Mouse (Mus musculus) hindlimb bud, embryonic 11.5 days (tissue): ENCODE data around the gene Cdk2ap2.
"Not testable (repeated sequence)": the region's sequence is repeated elsewhere in the genome, so short reads cannot be mapped to it uniquely, and the experiment has no call there.

Experiments
- DNase-seq: peaks from one replicate; pipeline ENCODE4 v3.0.0-alpha.2; 2012; ENCODE audit warnings: low read depth, low spot score; ENCODE audit errors: extremely low spot score

Gene Cdk2ap2

GRCm38 (mm10) chr19:4115144-4115543 is 18.2 kb downstream of the Cdk2ap2 start:
- DNase-seq = no peak

DNA sequence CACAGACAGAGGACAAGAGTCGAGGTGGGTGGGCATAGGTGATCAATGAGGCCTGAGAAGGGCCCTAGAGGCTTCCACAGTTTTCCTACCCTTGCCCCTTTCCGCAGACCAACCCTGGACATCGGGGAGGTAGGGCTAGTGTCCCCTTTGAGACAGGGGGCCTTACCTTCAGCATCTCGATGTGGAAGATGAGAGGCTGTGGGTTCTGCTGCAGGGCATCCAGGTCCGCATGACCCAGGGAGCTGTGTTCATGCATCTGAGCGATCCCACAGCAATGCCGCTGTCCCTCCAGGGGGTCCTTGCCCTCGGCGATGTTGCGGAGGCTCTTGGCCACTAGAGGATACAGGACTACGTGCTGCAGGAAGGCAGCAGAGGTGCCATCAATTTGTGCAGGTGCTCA is 18.8 kb downstream of the Cdk2ap2 start:
- DNase-seq = no peak

DNA sequence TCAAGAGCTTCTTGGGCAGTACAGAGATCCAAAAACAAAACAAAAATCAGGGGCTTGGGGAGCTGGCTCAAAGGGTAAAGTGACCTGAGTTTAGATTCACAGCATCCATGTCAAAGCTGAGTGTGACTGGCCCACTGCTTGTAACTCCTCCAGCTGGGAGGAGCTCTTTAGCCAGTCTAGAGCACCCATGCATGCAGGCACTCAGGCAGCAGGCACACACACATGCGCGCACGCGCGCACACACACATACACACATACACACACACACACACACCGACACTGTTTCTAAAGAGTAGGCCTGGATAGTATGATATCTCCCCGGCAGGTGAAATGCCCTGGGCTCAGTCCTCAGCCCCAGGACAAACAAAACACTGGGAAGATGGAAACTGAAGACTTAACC is 20.0 kb downstream of the Cdk2ap2 start:
- no peak for DNase-seq

DNA sequence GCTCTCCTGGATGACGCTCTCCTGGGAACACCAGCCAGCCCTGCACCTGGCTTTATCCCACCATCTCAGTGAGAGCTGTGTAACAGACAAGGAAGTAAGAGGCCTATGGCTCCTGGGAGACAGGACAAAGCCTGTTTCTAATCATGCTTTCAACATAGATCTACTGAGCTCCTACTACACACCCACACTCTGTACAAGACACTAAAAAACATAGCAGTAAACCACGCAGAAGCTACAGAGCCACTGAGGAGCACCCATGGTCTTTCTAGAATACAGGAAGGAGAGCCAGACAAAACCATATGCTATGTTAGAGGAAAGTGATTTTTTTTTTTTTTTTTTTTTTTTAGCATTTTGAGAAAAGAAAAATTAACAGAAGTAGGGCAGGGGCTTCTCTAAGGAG is 21.4 kb downstream of the Cdk2ap2 start:
- no peak for DNase-seq

DNA sequence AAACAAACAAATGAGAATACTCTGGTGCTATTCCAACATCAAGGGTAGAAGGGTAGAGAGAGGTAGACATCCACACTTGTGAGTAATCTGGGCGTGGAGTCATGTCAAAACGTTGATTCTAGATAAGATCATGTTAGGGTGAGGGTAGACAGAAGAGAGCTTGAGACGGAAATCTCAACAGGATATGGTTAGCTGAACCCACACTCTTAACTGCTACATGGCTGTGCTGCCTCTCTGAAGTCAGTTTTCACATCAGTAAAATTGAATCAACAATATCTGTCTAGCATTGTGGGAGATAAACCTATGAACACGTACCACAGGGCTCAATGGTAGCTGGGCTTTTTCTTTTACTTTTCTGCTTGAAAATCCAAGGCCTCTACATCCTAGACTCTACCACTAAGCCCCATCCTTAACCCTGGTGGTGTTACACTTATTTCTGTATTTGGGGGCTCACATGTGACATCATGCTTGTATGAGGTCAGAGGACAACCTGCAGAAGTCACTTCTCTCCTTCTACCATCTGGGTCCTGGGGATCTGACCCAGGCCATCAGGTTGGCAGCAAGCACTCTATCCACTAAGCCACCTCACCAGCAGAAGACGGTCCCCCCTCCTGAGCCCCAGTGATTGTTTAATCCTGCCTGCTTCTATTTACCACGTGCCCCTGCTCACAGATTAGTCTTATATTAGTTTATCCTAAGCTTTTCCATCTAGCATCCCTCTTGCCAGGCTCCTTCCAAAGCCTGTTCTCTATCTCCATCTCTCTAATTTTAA is 22.9 kb downstream of the Cdk2ap2 start:
- no peak for DNase-seq

GRCm38 (mm10) chr19:4120496-4120895 is 23.5 kb downstream of the Cdk2ap2 start:
- no peak for DNase-seq

DNA sequence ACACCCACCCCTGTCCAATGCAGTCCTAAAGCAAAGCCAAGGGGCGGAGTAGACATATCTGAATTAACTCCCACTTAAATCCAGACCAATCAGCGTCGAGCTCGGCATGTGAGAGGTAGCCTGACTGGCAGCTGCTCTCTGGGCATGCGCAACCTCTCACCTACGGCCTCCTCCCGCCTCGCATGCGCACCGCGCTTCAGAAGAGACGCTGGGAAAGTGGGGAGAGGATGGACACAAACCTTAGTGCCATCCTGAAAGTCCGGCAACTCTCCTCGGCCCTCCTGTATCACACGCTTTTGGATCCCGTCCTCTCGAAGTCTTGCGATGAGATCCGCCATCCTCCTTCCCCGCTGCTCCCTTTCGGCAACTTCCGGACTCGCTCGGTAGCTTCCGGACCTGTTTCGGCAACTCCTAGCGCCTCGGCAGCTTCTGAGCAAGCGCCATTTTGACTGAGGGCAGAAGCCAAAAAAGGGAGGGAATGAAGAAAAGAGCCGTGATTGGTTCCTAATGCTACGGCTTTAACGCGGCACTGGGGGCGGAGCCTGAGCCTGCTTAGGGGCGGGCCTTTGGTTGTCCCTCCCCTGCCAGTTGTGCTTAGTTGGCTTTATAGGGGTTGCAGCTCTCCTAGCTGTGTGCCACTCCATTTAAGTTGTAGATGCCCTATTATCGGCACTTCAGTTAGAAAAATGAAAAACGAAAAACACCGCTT is 24.3 kb downstream of the Cdk2ap2 start:
- DNase-seq = peak; percentile 97

GRCm38 (mm10) chr19:4121896-4122295 is 24.9 kb downstream of the Cdk2ap2 start:
- not testable (repeated sequence) for DNase-seq

DNA sequence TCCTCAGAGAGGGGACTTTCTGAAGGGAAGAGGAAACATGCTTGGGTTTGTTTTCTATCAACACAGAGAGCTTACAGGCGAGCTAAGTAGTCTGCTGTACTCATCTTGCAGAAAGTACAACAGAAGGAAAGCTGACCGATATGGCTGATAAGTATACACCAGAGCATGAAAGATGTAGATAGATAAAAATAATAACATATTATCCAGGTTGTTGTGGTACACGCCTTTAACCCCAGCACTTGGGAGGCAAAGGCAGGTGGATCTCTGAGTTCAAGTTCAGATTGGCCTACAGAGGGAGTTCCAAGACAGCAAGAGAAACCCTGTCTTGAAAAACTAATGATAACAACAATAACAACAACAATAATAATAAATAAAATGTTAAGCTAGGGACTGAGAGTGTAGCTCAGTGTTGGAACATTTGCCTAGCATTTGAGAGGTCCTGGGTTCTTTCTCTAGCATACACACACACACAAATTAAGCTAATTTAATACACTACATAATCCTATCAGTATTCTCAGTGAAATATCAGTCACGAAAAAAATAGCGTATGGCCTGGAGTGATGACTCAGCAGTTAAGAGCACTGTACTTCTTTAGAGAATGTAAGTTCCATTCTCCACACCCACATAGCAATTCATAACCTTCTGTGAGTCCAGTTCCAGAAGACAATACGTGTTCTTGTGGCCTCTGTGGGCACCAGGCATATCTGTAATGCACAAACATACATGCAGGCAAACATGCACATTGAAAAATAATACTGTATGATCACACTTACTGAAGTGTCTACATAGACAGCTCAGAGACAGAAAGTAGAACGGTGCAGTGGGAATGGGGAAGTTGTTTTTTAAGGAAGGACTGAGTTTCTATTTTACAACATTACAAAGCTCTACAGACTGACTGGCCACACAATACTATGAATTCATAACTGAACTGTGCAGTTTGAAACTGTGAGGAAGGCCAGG is 25.7 kb downstream of the Cdk2ap2 start:
- DNase-seq = no peak

- DNase-seq = no peak
Measured at GRCm38 (mm10) chr19:4124432-4124831, 27.4 kb downstream of the Cdk2ap2 start.

DNA sequence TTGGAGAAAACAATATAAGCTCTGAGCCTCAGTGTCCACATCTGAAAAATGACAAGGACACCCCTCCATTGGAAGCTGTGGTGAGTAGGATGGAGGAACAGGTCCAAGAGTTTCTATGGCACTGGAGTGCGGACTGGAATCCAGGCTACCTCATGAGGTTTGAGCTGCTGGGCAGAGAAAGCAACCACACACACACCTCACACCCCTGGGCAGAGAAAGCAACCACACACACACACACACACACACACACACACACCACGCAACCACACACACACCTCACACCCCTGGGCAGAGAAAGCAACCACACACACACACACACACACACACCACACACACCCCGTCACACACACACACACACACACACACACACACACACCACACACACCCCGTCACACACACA is 28.3 kb downstream of the Cdk2ap2 start:
- not testable (repeated sequence) for DNase-seq

GRCm38 (mm10) chr19:4125741-4126696 is 29.0 kb downstream of the Cdk2ap2 start, which contains the start of gene Aip:
Aip (minus strand) TSS chr19:4125858.
- DNase-seq = peak; percentile 72

DNA sequence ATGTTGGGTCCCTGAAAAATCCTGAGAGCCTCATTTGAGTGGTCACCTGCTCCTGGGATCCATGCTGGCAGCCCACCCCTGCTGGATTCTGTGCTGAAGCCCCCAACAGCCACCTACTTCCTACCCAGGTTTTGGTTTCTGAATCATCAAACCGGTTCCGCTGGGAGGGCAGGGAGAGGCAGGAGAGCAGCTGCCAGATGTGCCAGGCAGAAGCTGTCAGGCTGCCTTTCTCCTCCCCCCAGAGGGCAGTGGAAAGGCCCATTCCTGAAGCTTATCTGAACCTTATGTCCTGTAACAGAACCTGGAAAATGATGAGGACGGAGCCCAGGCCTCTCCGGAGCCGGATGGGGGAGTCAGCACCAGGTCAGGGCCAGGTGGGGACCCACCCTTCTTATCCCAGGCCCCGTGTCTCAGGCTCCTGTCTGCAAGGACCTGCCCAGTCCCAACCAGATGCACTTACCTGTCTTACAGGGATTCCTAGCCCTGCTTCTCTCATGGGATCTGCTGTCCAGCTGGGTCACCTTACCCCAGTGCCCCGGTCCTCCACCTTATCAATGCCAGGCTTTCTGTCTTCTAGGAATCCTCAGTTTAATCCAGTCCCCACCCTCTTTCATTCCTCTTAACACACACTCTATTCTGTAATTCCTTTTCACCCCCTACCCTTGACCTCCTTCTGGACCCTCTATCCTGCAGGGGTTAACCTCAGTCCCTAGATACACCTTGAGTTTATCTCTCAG is 29.9 kb downstream of the Cdk2ap2 start:
- DNase-seq = no peak

DNA sequence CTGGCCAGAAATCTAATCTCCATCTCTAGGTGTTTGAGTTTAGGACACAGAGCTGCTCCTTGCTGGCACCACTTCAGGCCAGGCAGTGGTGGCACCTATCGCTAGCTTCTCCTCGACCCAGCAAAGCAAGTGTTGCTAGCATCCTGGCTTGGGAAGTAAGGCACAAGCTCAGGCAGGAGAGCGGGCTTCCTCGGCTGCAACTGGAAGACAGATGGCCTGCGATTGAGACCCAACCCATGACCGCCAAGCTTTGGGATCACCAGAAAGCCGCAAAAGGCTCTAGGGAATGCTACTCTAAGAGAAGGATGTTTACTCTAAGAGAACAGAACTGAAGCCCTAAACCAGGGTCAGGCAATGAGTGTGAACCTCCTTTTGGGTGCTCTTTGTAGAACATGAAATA is 32.5 kb downstream of the Cdk2ap2 start:
- no peak for DNase-seq

GRCm38 (mm10) chr19:4130106-4130505 is 33.1 kb downstream of the Cdk2ap2 start:
- no peak for DNase-seq

DNA sequence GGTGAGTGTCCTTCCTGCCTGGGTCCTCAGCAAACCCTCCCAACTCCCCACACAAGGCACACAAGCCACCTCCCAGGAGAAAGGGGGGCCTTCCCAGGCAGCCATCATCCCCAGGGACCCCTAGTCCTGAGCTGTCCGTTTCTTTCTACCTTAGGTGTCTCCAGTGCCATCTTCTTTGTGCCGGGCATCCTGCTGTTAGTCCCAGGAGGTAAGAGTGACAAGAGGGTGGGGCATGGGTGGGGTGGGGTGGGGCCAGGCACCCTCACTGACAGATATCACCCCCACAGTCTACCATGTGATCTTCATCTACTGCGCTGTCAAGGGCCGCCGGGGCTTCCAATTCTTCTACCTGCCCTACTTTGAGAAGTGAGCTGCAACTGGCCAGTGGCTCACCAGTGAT is 34.1 kb downstream of the Cdk2ap2 start:
- no peak for DNase-seq

DNA sequence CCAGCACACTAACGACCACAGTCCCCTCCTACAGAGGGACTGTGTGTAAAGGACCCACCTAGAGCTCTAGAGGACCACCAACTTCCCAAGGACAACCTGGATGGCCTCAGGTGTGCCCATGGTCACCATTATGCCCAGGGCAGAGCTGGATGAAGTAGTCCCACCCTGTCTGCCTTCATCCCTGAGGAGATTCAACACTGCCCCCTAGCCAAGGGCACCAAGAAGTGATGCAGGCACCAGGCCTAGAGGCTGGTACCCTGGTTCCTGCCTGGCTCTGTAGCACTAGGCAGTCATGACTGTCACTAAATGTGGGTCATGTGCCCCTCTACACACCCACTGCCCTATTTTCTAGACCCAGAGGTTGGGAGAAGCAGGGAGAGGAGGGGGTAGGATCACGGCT is 34.8 kb downstream of the Cdk2ap2 start:
- DNase-seq = no peak

DNA sequence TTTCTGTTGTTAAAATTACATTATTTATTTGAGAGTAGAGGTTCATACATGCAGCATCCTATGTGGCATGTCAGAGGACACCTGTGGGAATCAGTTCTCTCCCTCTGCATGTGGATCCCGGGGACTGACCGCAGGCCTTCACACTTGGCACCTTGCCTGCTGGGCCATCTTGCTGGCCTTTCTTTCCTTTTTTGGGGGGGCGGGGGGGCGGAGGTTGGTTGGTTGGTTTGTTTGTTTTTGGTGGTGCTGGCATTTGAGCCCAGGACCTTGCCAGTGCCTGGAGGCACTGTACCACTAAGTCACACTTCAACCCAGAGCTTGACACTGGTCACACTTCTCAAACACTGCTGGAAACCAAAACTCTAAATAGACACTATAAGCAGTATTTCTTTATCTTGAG is 37.4 kb downstream of the Cdk2ap2 start:
- no peak for DNase-seq

DNA sequence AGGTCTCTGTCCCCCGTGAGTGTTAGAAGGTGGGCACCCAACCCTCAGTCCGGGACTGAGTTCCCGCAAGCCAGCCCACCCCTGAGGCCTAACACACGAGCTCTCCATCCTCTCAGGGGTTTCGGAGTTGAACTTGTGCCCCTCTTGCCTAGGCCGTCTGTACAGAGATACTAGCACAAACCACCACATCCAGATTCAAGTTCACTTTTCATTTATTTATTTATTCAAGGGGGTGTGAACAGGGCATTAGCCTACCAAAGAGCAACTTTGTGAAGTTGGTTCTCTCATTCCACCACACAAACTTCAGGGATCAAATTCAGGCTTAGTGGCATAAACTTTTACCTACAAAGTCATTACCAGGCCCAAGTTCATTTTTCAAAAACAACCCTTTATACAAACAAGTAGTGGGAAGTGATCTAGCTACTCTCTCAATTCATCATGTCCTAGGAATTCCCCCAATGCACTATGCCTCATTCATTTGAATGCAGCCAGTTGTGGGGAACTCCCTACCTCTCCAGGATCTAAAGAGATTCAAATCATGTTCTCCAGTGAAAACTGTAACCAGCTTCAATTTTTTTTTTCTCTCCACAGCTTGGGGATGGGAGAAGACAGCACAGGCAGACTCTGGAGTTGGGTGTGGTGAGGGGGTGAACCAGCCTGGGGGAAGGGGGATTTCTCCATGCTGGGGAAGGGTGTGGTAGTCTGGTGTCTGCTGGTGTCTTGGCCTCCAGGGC is 38.4 kb downstream of the Cdk2ap2 start:
- DNase-seq = not testable (repeated sequence)
